In genomic region chr1:163994721-163995608, GRCm38 (mm10) we compare ENCODE assay signal across 8 mouse cellular contexts. TPM values are rescaled to one million over a fixed set of nuclear protein-coding genes. Genes with fewer than 3 reads are reported as not detected.
DNase-seq lines count a peak whose midpoint lies in the region; ATAC-seq and TF ChIP-seq lines count a peak whose summit lies in the region.

Gene BC055324 (minus strand): TSS chr1:163994796.
Gene Mettl18 (plus strand): TSS chr1:163994889.

- H3K4me2 ChIP-seq in heart, embryonic 15.5 days: peak within 1 kb of the TSS; percentile 74
- H3K4me2 ChIP-seq in liver, embryonic 14.5 days (ENCODE audit: low read depth): peak within 1 kb of the TSS; percentile 80
- peak within 1 kb of the TSS; percentile 80 for H3K4me2 ChIP-seq in neural tube, embryonic 11.5 days (ENCODE audit: low read depth)
- H3K4me2 ChIP-seq in stomach, postnatal 0 days (replicated peaks; ENCODE audit: low read depth): peak within 1 kb of the TSS; percentile 72

- TF ChIP-seq EP300 in liver, embryonic 14.5 days (IDR thresholded peaks at IDR 0.05; ENCODE audit: low read depth): no peak
- TF ChIP-seq EP300 in stomach, postnatal 0 days (optimal IDR thresholded peaks at IDR 0.05): no peak

- peak within 1 kb of the TSS; percentile 92 for H3K27ac ChIP-seq in forebrain, embryonic 10.5 days
- H3K27ac ChIP-seq in heart, embryonic 15.5 days: peak within 1 kb of the TSS; percentile 84
- peak within 1 kb of the TSS; percentile 53; the same call in 1 of the 2 replicates for H3K27ac ChIP-seq in liver, embryonic 14.5 days
- no peak within 1 kb of the TSS for H3K27ac ChIP-seq in neural tube, embryonic 11.5 days (ENCODE audit: low read depth, low read length)
- H3K27ac ChIP-seq in stomach, postnatal 0 days (replicated peaks): peak within 1 kb of the TSS; percentile 84

- peak within 1 kb of the TSS; percentile 71 for H3K9ac ChIP-seq in heart, embryonic 15.5 days
- H3K9ac ChIP-seq in liver, embryonic 14.5 days (replicated peaks): peak within 1 kb of the TSS; percentile 86
- peak within 1 kb of the TSS; percentile 82 for H3K9ac ChIP-seq in neural tube, embryonic 11.5 days (ENCODE audit: low read length)
- peak within 1 kb of the TSS; percentile 76 for H3K9ac ChIP-seq in stomach, postnatal 0 days (ENCODE audit: low read length)

- peak within 1 kb of the TSS; percentile 78 for H3K4me3 ChIP-seq in forebrain, embryonic 10.5 days
- H3K4me3 ChIP-seq in heart, embryonic 15.5 days: peak within 1 kb of the TSS; percentile 94
- peak within 1 kb of the TSS; percentile 64 to 93 for H3K4me3 ChIP-seq in liver, embryonic 14.5 days (ENCODE audit: insufficient read depth in 1 of 2, low read depth in 2 of 2, low read length in 2 of 2)
- peak within 1 kb of the TSS; percentile 69 for H3K4me3 ChIP-seq in neural tube, embryonic 11.5 days (ENCODE audit: low read depth, low read length)
- H3K4me3 ChIP-seq in stomach, postnatal 0 days (ENCODE audit: low read depth, low read length): peak within 1 kb of the TSS; percentile 74

- TF ChIP-seq CTCF in liver, embryonic 14.5 days (IDR thresholded peaks at IDR 0.05; ENCODE audit: low read depth): peak; percentile 67
- peak; percentile 70 for TF ChIP-seq CTCF in stomach, postnatal 0 days (IDR thresholded peaks at IDR 0.05; ENCODE audit: low read depth)

- peaks cover 20% of the 10 kb centered on the region for H3K4me1 ChIP-seq in forebrain, embryonic 10.5 days
- peaks cover 6% of the 10 kb centered on the region; the same call in 1 of the 2 replicates for H3K4me1 ChIP-seq in heart, embryonic 15.5 days (replicated peaks)
- peaks cover 5 to 6% of the 10 kb centered on the region in 2 experiments; a peak in 3 of 4 replicates for H3K4me1 ChIP-seq in liver, embryonic 14.5 days (replicated peaks; ENCODE audit: control insufficient read depth in 2 of 2, insufficient read depth in 2 of 2, low read length in 1 of 2)
- no peaks in the 10 kb centered on the region; the same call in 1 of the 2 replicates for H3K4me1 ChIP-seq in neural tube, embryonic 11.5 days (ENCODE audit: control insufficient read depth, insufficient read depth, low read length)
- no peaks in the 10 kb centered on the region for H3K4me1 ChIP-seq in stomach, postnatal 0 days (replicated peaks; ENCODE audit: control insufficient read depth, insufficient read depth)

- H3K36me3 ChIP-seq in forebrain, embryonic 10.5 days (replicated peaks): peaks cover 17% of the 10 kb centered on the region; the same call in 1 of the 2 replicates
- H3K36me3 ChIP-seq in heart, embryonic 15.5 days: no peaks in the 10 kb centered on the region
- H3K36me3 ChIP-seq in liver, embryonic 14.5 days (replicated peaks; ENCODE audit: control insufficient read depth, insufficient read depth, low read depth): no peaks in the 10 kb centered on the region
- no peaks in the 10 kb centered on the region for H3K36me3 ChIP-seq in neural tube, embryonic 11.5 days (ENCODE audit: control insufficient read depth, insufficient read depth, low read length)
- no peaks in the 10 kb centered on the region for H3K36me3 ChIP-seq in stomach, postnatal 0 days (ENCODE audit: control insufficient read depth, insufficient read depth, low read length)

- ATAC-seq in heart, embryonic 15.5 days (replicated peaks; ENCODE audit: insufficient number of reproducible peaks, insufficient read depth, low FRiP score, low read depth): peak; percentile 94
- ATAC-seq in liver, embryonic 14.5 days (ENCODE audit: insufficient read depth): peak; percentile 99
- ATAC-seq in neural tube, embryonic 11.5 days (ENCODE audit: insufficient read depth, low FRiP score, low TSS enrichment): peak; percentile 96
- ATAC-seq in stomach, postnatal 0 days (ENCODE audit: low FRiP score, low TSS enrichment): peak; percentile 97

- peak; percentile 89 to 93 for DNase-seq in CD8-positive naive resting alpha-beta T cell, adult 2 months (ENCODE audit: low read depth in 2 of 2, low spot score in 2 of 2)
- peak; percentile 90 for DNase-seq in c-Kit-positive CD71-negative TER-119-negative erythroid progenitor cells, embryonic 14.5 days (ENCODE audit: low read depth)
- peak; percentile 90 for DNase-seq in forebrain, embryonic 10.5 days (ENCODE audit: extremely low spot score, low spot score)
- DNase-seq in kidney, postnatal 25 days: peak; percentile 92 to 93
- DNase-seq in liver, embryonic 14.5 days (ENCODE audit: low read depth in 3 of 3, low spot score in 3 of 3): peak; percentile 86 to 89 (median 87)
- peak; percentile 91 for DNase-seq in neural tube, embryonic 11.5 days (ENCODE audit: low spot score)
- peak; percentile 93 for DNase-seq in stomach, postnatal 0 days (ENCODE audit: low spot score)

- no peaks in the 10 kb centered on the region for H3K27me3 ChIP-seq in forebrain, embryonic 10.5 days (ENCODE audit: poor library complexity, severe bottlenecking)
- H3K27me3 ChIP-seq in heart, embryonic 15.5 days: no peaks in the 10 kb centered on the region
- no peaks in the 10 kb centered on the region for H3K27me3 ChIP-seq in liver, embryonic 14.5 days (ENCODE audit: control insufficient read depth, insufficient read depth, low read length)
- H3K27me3 ChIP-seq in neural tube, embryonic 11.5 days (ENCODE audit: control insufficient read depth, insufficient read depth, low read length): no peaks in the 10 kb centered on the region
- no peaks in the 10 kb centered on the region for H3K27me3 ChIP-seq in stomach, postnatal 0 days (ENCODE audit: control insufficient read depth, insufficient read depth, low read length)

- no peaks in the 10 kb centered on the region for H3K9me3 ChIP-seq in forebrain, embryonic 10.5 days
- H3K9me3 ChIP-seq in heart, embryonic 15.5 days (replicated peaks): no peaks in the 10 kb centered on the region
- no peaks in the 10 kb centered on the region for H3K9me3 ChIP-seq in liver, embryonic 14.5 days (ENCODE audit: control insufficient read depth, low read length)
- H3K9me3 ChIP-seq in neural tube, embryonic 11.5 days (ENCODE audit: control insufficient read depth, low read length): no peaks in the 10 kb centered on the region
- H3K9me3 ChIP-seq in stomach, postnatal 0 days (ENCODE audit: control insufficient read depth, low read length): no peaks in the 10 kb centered on the region

- 5% methylated on average over 43 of the region's 43 CpGs for WGBS in forebrain, embryonic 10.5 days
- WGBS in heart, embryonic 15.5 days: 3% methylated on average over 43 of the region's 43 CpGs
- 2% methylated on average over 43 of the region's 43 CpGs for WGBS in liver, embryonic 14.5 days (ENCODE audit: insufficient replicate concordance)
- WGBS in neural tube, embryonic 11.5 days: 4% methylated on average over 43 of the region's 43 CpGs
- WGBS in stomach, postnatal 0 days: 3% methylated on average over 42 of the region's 43 CpGs

RNA-seq across cellular contexts. Expression of gene BC055324, which starts in this region (rescaled TPM):
- 47.2 and 47.8 TPM in 2 replicates for polyA plus RNA-seq in forebrain, embryonic 10.5 days (2016; fragmentation: Nextera tagmentation; extraction: Ambion mirVana)
- polyA plus RNA-seq in heart, embryonic 15.5 days (2015; fragmentation: Nextera tagmentation; extraction: Ambion mirVana): 11.0 and 12.8 TPM in 2 replicates
- 6.5 and 7.9 TPM in 2 replicates for polyA plus RNA-seq in liver, embryonic 14.5 days (2012; rRNA removed)
- 10.0 and 10.8 TPM in 2 replicates for polyA plus RNA-seq in liver, embryonic 14.5 days (2014; fragmentation: Nextera tagmentation; extraction: Ambion mirVana)
- 31.5 and 32.1 TPM in 2 replicates for polyA plus RNA-seq in neural tube, embryonic 11.5 days (2014; fragmentation: Nextera tagmentation; extraction: Ambion mirVana)
- 2.9 and 3.4 TPM in 2 replicates for polyA plus RNA-seq in stomach, postnatal 0 days (2015; fragmentation: Nextera tagmentation; extraction: Ambion mirVana)

RNA-seq across cellular contexts. Expression of gene Mettl18, which starts in this region (rescaled TPM):
- polyA plus RNA-seq in forebrain, embryonic 10.5 days (2016; fragmentation: Nextera tagmentation; extraction: Ambion mirVana): 10.3 and 11.2 TPM in 2 replicates
- polyA plus RNA-seq in heart, embryonic 15.5 days (2015; fragmentation: Nextera tagmentation; extraction: Ambion mirVana): 6.1 and 6.2 TPM in 2 replicates
- polyA plus RNA-seq in liver, embryonic 14.5 days (2012; rRNA removed): 1.0 and 2.3 TPM in 2 replicates
- polyA plus RNA-seq in liver, embryonic 14.5 days (2014; fragmentation: Nextera tagmentation; extraction: Ambion mirVana): 4.4 TPM in 2 replicates
- polyA plus RNA-seq in neural tube, embryonic 11.5 days (2014; fragmentation: Nextera tagmentation; extraction: Ambion mirVana): 8.9 and 10.1 TPM in 2 replicates
- polyA plus RNA-seq in stomach, postnatal 0 days (2015; fragmentation: Nextera tagmentation; extraction: Ambion mirVana): 6.7 and 6.9 TPM in 2 replicates
